Mouse (Mus musculus) gastrocnemius, postnatal 4 days (tissue): ENCODE measurements around the gene Exoc1. TPM values are rescaled to one million over a fixed set of nuclear protein-coding genes. Genes with fewer than 3 reads are reported as not detected.

Experiments
- DNase-seq, 2 experiments: peaks; one replicate each; pipeline ENCODE4 v3.0.0; 2021 to 2022; ENCODE audit warnings: low spot score in 2 of 2, mixed read lengths in 2 of 2
- long read RNA-seq, 2 experiments: library from polyadenylated mRNA; stranded (forward); transcript quantifications; one replicate each; pipeline ENCODE4 v2.0.0; 2021
- total RNA-seq, 2 experiments: library from RNA; stranded (reverse); gene quantifications; 2 replicates each; pipeline ENCODE4 v1.2.3; 2021

Exoc1 gene
- 10 to 100 TPM; 24.7 to 26.0 TPM for total RNA-seq
- long read RNA-seq, experiment 1, transcript Exoc1-201 (18 exons, 3,272 nt), result major isoform, 15 of 21 reads
- long read RNA-seq, experiment 1, partial matches to known transcripts, result 0 of 21 reads
- long read RNA-seq, experiment 1, other reads (novel, unspliced or antisense), result 6 of 21 reads
- long read RNA-seq, experiment 2, transcript Exoc1-201 (18 exons, 3,272 nt), result major isoform, 10 of 25 reads
- long read RNA-seq, experiment 2, partial matches to known transcripts, result 1 of 25 reads
- long read RNA-seq, experiment 2, other reads (novel, unspliced or antisense), result 14 of 25 reads

DNA sequence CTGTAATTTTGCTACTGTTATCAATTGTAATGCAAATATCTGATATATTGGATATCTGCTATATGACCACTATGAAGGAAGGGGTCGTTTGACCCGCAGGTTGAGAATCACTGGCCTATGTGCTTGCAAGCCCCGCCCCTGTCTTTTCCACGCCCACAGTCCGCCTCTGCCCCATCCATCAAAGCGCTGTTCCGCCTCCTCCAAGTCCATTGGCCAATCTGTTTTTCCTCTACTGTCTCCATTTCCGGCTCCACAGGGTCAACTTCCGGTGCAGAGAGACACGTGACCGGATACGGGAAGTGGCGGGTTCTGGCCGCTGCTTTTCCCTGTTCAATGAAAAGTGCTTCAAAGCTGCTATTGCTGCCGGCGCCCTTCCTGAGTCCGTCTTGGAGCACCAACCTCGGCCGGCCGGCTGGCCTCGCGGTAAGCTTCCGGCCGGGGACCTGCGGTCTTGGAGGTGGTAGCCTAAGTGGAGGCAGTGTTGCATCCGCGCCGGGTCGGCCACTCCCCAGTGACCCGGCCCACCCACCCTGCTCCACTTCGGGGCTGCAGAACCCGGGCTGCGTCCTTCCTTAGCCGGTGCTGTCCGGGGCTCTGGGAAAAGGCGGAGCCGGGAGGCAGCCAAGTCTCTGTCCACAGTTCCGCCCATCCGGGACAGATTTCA lies at the start of gene Exoc1:
Gene Exoc1, plus strand, starts transcription at position 272 of the 664 bp plus-strand sequence.
- peak; percentile 76 to 92 for DNase-seq

DNA sequence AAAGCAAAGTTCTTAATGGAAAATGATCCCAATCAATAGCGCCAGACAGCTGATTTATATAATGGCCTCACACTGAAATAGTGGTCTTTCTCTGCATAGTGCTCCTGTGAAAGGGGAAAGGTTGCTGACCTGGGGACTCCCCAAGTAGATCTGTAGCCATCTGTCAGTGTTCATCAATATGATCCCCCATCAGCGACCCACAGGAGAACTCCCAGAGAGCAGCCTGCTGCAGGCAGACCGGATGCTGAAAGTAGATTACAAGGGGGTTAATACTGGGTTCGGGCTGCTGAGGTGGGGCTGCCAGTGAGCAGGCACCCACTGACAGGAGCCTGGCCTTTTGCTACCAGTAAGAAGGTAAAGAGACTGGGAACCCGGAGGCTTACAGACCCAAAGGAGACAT lies 45.3 kb upstream of the Exoc1 start, which contains the start of gene Gm7271:
Gene Gm7271, plus strand, starts transcription at position 230 of the 400 bp plus-strand sequence.
- DNase-seq, result no peak

DNA sequence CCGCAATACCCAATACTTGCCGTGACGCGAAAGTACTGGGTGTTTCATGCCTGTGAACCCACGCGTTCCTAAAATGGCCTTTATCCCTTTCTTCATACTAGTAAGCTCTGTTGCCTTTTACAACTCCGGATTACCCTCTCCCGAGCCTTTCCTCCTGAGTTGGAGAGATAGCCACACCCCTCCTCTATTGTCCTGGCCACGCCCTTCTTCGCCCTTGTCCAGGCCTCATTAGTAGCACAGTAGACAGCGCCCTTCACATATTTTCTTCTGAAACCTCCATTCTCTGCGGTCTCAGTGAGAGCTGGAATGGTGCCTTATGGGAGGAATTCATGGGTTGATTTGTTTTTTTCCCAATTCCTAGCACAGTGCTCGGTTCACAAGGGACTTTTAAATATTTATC lies 34.0 kb upstream of the Exoc1 start:
- no peak for DNase-seq

DNA sequence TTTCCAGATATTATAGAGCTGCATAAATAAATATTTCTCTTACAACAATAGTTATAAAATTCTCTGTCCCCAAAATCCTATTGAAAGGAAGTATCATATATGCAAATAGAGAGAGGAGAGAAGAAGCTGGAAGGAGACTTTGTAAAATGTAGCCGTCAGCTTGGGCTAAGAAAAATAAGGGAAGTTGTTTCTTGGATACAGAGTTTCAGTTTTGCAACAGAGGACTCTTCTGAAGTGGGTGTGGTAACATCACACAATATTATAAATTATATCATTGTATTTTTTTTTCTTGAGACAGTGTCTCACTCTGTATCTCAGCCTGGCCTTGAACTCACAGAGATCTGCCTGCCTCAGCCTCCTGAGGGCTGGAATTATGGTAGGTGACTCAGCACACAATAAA lies 6.7 kb upstream of the Exoc1 start:
- DNase-seq, result no peak

DNA sequence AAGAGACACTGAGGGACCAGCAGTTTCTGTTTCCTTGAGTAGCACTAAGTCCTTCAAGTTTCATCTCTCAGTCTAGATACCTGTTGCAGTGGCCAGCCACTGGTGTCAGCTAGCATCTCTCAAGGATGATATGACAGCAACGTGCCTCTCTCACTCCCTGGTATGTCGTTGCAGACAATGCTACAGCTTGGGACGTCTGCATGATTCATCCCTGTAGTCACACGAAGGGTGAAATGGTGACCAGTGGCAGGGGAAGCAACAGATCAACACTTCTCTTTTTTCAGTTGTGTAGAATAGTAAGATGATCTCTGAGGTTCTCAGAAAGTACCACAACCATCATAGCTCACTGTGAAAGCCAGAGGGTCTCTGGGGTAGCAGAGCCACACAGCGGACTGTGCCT lies 4.5 kb upstream of the Exoc1 start:
- no peak for DNase-seq

DNA sequence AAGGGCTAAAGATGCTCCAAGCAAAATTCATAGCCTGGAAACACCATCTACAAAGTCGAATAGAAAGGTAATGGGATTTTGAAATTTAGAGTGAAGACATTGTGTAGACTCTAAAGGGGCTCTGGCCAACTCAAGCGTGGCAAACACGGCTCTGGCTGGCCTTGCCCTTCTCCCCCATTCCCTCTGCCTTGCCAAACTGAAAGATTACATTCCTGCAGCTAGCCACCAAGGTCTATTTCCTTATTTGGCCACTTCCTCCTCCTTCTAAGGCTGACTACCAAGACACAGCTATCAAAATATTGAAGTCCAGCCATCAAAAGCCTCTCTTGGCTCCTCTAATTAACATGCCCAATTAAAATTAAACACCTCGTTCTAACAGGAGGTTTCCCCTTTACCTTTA lies 4.0 kb upstream of the Exoc1 start:
- DNase-seq, result no peak

DNA sequence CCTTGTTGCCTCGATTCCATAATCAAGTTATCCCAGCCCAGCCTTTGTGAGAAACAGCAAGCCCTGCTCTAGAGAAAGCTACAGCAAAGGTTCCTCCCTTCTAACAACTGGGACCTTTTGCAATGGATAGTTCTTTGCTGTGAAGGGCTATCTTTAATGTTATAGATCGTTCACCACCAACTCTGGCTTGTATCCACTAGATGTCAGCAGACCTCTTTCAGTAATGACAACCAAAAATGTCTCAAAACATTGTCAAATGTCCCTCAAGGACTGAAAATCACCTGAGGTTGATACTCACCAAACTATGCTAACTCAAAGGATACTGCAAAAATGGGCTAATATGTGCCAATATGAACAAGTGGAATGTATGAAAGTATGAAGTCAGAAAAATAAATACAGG lies 3.3 kb upstream of the Exoc1 start:
- DNase-seq, result no peak

DNA sequence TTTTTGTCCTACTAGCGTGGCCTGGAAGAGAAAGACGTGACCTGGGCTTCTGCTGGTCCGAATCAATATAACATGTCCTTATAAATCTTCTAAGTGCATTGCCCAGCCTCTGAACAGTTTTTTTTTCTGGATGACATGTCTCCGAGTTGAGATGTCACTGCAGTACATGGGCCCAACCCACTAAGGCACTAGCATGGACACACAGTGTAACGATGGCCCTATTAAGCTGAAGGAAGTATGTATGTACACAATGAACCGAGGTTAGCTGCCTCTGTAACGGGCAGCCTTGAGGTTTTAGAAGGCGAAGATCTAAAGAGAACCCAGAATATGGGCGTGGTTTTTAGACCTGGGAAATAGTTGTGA lies 574 bp downstream of the Exoc1 start:
- no peak for DNase-seq

DNA sequence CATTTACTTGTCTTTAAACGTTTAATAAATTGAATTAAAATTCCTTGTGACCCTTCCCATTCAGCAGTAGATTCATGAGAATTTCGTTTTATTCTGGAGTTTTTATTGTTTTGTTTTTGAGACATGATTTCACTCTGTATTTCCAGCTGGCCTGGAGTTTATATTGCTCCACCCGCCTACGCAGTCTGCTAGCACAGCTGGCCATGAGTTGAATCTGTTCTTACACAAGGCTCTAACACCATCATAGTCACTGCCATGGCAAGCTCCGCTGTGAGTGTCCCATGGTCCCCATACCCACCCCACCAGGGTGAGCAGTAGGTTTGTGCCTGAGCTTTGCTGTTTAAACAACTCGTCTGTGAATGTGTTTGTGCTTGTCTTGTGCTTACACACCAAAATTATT lies 4.1 kb downstream of the Exoc1 start:
- no peak for DNase-seq

DNA sequence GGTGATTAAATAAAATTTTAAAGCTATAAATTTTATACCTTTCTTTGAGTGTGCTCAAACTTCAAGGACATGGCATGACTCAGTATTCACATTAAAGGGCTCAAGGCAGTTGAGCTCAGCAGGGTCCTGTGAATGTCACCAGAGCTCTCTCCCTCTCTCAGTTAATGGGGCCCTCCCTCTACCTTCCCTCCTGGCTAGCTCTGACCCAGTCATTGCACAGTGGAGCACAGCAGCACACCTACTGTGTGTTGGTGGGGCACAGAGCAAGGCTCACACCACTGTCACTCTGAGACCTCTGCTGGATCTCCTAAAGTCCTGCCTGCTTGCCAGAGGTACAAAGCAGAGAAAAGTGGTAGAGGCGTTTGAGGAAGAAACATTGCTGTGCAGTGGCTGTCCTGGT lies 7.1 kb downstream of the Exoc1 start:
- no peak for DNase-seq

DNA sequence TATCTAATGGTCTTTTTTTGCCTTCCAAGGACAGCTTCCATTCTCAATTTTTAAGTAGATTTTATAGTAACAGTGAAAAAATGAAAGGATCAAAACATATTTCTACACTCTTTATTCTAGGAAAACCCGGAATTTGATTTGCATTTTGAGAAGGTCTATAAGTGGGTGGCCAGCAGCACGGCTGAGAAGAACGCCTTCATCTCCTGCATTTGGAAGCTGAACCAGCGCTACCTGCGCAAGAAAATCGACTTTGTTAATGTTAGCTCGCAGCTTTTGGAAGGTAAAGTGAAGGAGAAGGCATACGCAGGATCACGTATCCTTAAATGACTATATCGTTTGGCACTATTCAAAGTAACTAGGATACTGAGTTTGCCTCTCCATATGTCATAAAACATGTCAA lies 8.5 kb downstream of the Exoc1 start:
- DNase-seq, result no peak

DNA sequence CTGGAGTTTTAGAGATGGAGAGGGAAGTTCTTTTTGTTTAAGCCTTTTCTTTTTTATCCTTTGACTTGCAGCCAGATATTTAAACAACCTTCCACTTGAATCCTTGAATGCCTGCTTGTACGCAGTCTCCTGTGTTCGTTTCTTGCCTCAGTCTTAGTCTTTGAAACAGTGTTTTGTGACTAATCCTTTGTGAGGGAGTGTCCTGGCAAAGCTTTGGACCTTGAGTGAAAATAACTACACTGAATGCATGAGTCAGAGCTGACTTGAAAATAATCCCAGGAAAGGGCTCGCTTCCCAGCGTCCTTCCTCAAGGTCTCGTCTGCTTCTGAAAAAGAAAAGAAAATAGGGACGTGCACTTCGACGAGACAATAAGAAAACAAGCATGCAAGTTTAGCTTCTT lies 11.1 kb downstream of the Exoc1 start:
- DNase-seq, result no peak

DNA sequence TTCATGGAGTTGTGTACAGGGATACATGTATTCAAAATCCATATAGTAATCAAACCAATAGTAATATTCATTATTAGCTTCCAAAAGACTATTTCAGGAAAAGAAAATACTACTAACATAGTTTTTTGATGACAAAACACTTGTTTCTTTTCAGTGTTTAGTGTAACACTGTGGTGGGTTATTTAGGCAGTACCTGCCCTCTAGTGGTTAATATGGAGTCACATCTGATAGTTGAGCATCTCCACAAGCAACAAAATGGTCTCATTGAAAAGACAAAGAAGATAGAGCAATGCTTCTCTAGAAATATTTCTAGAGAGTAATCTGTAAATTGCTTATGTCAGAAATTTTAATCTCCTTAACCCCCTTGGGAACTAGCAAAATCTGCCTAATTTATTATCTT lies 11.7 kb downstream of the Exoc1 start:
- no peak for DNase-seq

DNA sequence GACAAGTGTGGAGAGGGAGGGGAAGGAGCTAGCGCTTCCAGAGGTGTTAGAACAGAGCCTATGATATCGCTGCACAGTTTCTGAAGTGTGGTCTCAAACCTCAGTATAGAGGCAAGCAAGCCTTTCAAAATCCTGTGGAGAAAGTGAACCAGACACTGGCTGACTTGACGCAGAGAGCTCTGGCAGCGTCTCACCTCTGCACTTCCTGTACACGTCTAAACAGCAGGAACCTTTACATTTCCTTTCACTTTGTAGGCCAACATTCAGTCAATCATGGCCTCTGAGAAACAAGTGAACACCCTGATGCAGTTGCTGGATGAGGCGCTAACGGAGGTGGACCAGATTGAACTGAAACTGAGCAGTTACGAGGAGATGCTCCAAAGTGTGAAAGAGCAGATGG lies 14.1 kb downstream of the Exoc1 start:
- no peak for DNase-seq

DNA sequence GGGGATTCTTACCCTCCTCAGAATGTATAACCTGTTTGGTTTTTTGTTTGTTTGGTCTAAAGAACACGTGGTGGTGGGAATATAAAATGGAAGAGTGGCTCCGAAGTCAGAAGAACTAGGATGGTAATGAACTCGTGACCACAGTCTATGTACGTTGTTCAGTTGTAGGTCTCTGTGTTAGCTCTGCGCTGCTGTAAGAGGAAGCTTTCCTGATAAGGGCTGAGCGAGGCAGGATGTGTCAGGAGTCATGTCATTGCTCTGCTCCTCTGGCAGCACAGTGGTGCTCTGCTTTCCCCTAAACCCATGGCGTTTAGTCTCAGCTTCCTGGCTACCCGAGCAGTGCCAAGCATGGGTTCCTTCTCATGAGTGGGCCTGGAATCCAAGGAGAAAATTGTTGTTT lies 21.3 kb downstream of the Exoc1 start:
- no peak for DNase-seq

DNA sequence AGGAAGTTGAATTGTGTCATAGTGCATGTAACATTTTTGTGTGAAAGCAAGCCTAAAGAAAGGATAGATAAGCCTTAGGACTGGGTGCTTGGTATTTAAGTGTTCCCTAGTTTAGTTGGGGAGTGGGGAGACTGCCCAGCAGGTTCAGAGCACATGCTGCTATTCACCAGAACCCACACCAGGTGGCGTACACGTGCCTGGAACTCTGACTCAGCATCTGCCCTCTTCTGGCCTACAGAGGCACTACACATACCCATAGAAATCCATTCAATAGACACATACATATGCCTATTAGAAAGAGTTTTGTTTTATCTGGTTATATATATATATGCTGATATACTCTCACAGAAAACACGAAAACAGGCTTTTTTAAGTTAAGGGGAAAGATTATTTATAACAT lies 36.2 kb downstream of the Exoc1 start:
- peak; percentile 38 to 59 for DNase-seq

DNA sequence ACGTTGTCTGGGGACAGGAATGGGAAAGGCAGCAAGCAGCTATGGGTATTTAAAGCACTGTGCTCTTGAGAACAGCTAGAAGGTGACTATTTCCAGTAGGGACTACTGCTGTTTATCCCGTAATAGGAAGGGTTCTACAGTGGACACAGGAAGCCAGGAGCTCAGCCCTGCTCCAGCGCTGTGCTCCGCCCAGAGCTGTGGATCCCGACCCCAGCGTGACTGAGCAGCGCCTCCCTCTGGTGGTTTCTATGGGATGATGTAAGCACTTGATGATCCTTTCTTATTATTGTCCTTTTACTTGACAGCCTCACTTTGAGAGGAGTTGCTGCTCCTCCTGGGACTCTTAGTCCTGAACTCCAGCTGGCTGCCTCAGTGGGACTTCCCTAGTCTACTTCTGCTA lies 45.1 kb downstream of the Exoc1 start:
- DNase-seq, result no peak

DNA sequence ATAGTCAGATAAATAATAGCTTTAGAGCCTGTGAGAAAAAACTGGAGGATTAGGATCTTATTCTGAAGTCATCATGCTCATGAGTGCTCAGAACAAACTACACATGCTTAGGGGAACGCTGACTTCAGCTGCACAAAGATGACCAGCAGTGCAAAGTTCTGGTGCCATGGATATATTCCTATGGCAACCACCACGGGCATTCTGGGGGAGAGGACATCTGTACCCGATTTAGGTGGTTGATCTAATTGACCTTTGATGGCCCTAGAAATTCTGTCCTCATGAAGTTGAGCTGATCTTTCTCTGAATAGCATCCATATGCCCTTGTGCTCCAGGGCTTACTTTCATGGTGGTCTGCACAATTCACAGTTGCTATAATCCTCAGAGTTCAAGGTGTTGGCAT lies 47.9 kb downstream of the Exoc1 start:
- DNase-seq, result no peak

DNA sequence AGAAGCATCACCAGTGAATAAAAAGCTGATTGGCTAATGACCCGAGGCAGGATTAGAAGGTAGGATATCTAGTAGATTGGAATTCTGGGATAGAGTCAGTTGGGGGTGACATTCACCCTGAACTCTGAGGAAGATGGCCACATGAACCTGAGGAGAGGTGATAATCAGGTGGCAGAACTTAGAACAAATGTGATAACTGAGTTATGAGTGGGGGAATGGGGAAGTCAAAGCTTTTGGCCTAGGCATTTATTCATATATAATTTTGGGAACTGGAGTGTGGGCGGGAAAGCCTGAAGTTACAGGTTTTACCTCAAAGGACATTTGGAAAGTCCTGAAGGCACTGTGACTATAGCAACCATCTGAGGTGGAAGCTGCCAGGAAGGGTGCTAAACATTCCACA lies 56.3 kb downstream of the Exoc1 start:
- no peak for DNase-seq

DNA sequence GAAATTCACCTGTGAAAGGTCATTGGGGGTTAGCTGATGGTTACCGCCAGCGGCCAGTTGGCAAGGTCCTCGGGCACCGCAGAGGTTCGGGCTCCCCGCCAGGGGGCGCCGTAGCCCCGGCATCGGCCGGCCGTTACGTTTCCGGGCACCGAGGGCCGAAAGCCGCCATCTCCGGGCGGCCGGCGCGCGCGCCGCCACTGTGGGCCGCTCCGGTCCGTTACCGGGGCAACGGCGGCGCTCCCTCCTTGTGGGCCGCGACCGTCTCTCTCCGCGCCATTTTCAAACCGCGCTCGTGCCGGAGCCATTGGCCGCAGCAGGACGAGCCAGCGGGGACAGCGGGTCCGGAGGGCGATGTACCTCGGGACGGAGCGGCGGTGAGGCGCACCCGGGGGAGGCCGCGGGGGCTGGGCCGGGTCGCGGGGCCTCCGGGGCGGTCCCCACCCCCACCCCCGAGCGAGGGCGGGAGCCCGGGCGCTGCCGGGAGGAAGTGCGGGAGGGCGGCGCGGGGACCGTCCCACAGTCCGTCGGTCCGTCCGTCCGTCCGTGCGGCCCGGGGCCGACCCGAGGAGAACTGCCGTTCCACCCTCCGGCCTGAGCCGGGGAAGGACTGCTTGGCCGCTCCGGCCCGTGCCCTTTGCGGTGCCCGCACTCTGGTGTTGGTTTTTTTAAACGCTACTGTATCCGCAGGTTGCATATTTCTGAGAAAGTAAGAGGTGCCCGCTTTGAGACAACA lies 59.6 kb downstream of the Exoc1 start, which contains the start of gene Cep135:
Gene Cep135, plus strand, starts transcription at position 148 of the 733 bp plus-strand sequence.
- peak; percentile 87 to 93 for DNase-seq

DNA sequence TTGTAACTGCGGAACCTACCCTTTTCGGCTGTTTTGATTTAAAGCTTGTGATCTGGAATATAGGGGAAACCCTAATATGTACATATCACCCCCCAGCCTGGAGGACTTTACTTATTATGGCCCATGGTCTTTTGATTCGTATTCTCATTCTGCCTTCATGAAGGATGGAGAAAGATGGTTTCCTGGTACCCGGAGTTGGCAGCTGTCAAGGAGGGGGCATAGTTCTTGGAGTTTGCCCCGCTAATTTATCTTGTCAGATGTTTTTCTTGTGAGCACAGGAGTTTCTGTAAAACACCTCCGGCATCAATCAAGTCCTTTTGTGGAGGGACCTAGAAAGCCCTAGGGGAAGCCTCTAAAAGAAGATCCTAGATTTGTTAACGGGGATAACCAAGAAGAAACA lies 60.2 kb downstream of the Exoc1 start:
- no peak for DNase-seq

DNA sequence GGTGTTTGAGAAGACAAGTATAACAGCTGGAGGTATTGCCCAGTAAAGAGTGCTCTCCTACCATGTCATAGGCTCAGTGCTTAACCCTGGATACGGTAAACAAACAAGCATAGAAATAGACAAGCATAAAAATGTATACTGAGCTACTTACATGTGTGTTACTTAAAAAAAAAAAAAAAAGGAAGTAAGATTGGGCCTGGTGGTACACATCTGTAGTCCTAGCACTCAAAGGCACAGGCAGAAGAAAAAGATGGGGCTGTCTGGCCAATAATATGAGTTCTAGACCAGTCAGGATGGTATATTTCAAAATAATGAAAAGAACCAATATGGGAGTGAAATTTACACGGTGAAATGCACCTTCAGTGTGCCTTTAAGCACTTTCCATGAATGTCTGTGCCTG lies 60.9 kb downstream of the Exoc1 start:
- DNase-seq, result no peak
